Mouse (Mus musculus) kidney, postnatal 0 days (tissue): ENCODE data around the gene Isx. TPM values are rescaled to one million over a fixed set of nuclear protein-coding genes. Genes with fewer than 3 reads are reported as not detected.

ENCODE experiments used
- ATAC-seq: fragments of 200-750 bp; cut with Nextera tagmentation; replicated peaks from 2 replicates; pipeline ENCODE4 v1.8.0; 2017; ENCODE audit warnings: low read depth, moderate number of reproducible peaks, moderate TSS enrichment, moderate library complexity; ENCODE audit not compliant: low FRiP score
- DNase-seq: peaks from one replicate; pipeline ENCODE4 v3.0.0-alpha.2; 2016; ENCODE audit warnings: low spot score
- H3K27ac ChIP-seq: fragments of 300-500 bp; sonication (generic); 2 replicates; pipeline ENCODE4 v1.5.1; 2014; ENCODE audit warnings: mild to moderate bottlenecking
- H3K27me3 ChIP-seq: fragments of 300-500 bp; sonication (generic); 2 replicates; pipeline ENCODE4 v1.6.1; 2014; ENCODE audit warnings: low read length, mixed read lengths; ENCODE audit not compliant: insufficient read depth
- H3K36me3 ChIP-seq: fragments of 300-500 bp; sonication (generic); 2 replicates; pipeline ENCODE4 v1.6.1; 2014; ENCODE audit warnings: low read length, mixed read lengths; ENCODE audit not compliant: insufficient read depth
- H3K4me1 ChIP-seq: fragments of 300-500 bp; sonication (generic); replicated peaks from 2 replicates; pipeline ENCODE4 v1.6.1; 2014; ENCODE audit warnings: antibody characterized with exemption, low read length, mixed read lengths; ENCODE audit not compliant: insufficient read depth
- H3K4me2 ChIP-seq: fragments of 300-500 bp; sonication (generic); 2 replicates; pipeline ENCODE4 v1.6.1; 2014; ENCODE audit warnings: mild to moderate bottlenecking, low read length, moderate library complexity, mixed read lengths
- H3K4me3 ChIP-seq: fragments of 300-500 bp; sonication (generic); replicated peaks from 2 replicates; pipeline ENCODE4 v1.5.1; 2014; ENCODE audit warnings: low read depth, low read length
- H3K9ac ChIP-seq: fragments of 300-500 bp; sonication (generic); 2 replicates; pipeline ENCODE4 v1.6.1; 2014; ENCODE audit warnings: low read depth, low read length
- H3K9me3 ChIP-seq: fragments of 300-500 bp; sonication (generic); replicated peaks from 2 replicates; pipeline ENCODE4 v1.6.1; 2016; ENCODE audit warnings: low read length, inconsistent platforms, mixed read lengths
- CTCF ChIP-seq: IDR thresholded peaks from 2 replicates; pipeline ENCODE4 v1.5.1; 2016; ENCODE audit warnings: antibody characterized with exemption, low read depth, mild to moderate bottlenecking, moderate library complexity
- WGBS: fragments of 180-500 bp; shearing (Covaris S2); extraction: QIAGEN DNeasy Blood & Tissue Kit; methylation state at CpG from one replicate; pipeline ENCODE4 v1.1.7; 2014; 5-methylcytosine and 5-hydroxymethylcytosine counted together
- polyA plus RNA-seq: library from polyadenylated mRNA; unstranded; fragments of >200 nt; fragmentation: Nextera tagmentation; extraction: Ambion mirVana; gene quantifications from 2 replicates; pipeline ENCODE4 v1.2.1, GENCODE M21; 2015

Gene Isx
- polyA plus RNA-seq, 1 experiment from 2014 or later: 0.11 TPM

- H3K4me2 ChIP-seq: no peak overlapping the region
- 83% methylated on average over 1 of the region's 1 CpGs for WGBS
Observed at GRCm38 (mm10) chr8:74910708-74911107, 37.7 kb downstream of the Isx start.

GRCm38 (mm10) chr8:74920691-74921421 is 47.9 kb downstream of the Isx start:
- DNase-seq (no peak), ATAC-seq (no peak)
- Histone ChIP-seq H3K27me3 (no peaks in the 10 kb centered on the region), H3K36me3 (no peaks in the 10 kb centered on the region), H3K4me2 (no peak overlapping the region), H3K9me3 (no peaks in the 10 kb centered on the region), H3K27ac (no peak overlapping the region), H3K4me3 (no peak overlapping the region), H3K9ac (no peak overlapping the region), H3K4me1 (no peaks in the 10 kb centered on the region)
- WGBS: 54% methylated on average over 8 of the region's 8 CpGs
- TF ChIP-seq CTCF: no peak

More at GRCm38 (mm10) chr8:74910708-74911107, 37.7 kb downstream of the Isx start:
- TF ChIP-seq CTCF: no peak
- H3K27ac ChIP-seq: no peak overlapping the region
- no peaks in the 10 kb centered on the region for H3K4me1 ChIP-seq
- H3K9ac ChIP-seq: no peak overlapping the region
- no peak for ATAC-seq
- no peak overlapping the region for H3K4me3 ChIP-seq
- no peak for DNase-seq
- no peaks in the 10 kb centered on the region for H3K9me3 ChIP-seq
- H3K27me3 ChIP-seq: no peaks in the 10 kb centered on the region
- H3K36me3 ChIP-seq: no peaks in the 10 kb centered on the region

GRCm38 (mm10) chr8:74921882-74922518 is 49.0 kb downstream of the Isx start:
- peak; percentile 56 for TF ChIP-seq CTCF
- Histone ChIP-seq H3K36me3 (no peaks in the 10 kb centered on the region), H3K27me3 (no peaks in the 10 kb centered on the region), H3K9ac (no peak overlapping the region), H3K4me2 (no peak overlapping the region), H3K4me1 (no peaks in the 10 kb centered on the region), H3K9me3 (no peaks in the 10 kb centered on the region), H3K27ac (no peak overlapping the region), H3K4me3 (no peak overlapping the region)
- 72% methylated on average over 4 of the region's 4 CpGs for WGBS
- no peak for DNase-seq
- ATAC-seq: no peak

GRCm38 (mm10) chr8:74927940-74928339 is 55.0 kb downstream of the Isx start:
- Histone ChIP-seq H3K4me3 (no peak overlapping the region), H3K27me3 (no peaks in the 10 kb centered on the region), H3K36me3 (no peaks in the 10 kb centered on the region), H3K27ac (no peak overlapping the region), H3K4me2 (no peak overlapping the region), H3K9me3 (no peaks in the 10 kb centered on the region), H3K4me1 (no peaks in the 10 kb centered on the region), H3K9ac (no peak overlapping the region)
- no peak for TF ChIP-seq CTCF
- DNase-seq (no peak), ATAC-seq (no peak)
- WGBS: 62% methylated on average over 1 of the region's 1 CpGs

DNA sequence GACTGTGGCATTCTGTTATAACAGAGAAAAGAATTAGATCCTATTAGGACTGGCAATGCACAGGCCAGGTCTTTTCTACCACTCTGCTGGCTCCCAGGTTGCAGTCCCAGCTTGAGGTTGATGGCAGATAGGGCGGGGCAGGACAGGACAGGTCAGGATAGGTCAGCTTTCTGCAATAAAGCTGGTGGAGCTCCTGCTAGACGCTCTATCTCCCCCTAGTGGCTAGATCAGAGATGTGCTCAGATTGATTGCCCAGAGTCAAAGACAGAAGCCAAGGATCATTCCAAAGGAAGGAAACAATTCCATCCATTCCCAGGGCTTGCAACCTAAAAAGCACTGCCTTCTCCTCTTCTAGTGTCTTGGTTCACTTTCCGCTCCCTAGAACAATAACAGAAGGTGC is 57.8 kb downstream of the Isx start:
- H3K27me3 ChIP-seq: no peaks in the 10 kb centered on the region
- H3K4me2 ChIP-seq: no peak overlapping the region
- no peak overlapping the region for H3K4me3 ChIP-seq
- no peaks in the 10 kb centered on the region for H3K9me3 ChIP-seq
- DNase-seq (peak; percentile 75), ATAC-seq (0 out of 2 replicates have a peak, but pooled peaks have one; percentile 18)
- no peaks in the 10 kb centered on the region for H3K4me1 ChIP-seq
- H3K36me3 ChIP-seq: no peaks in the 10 kb centered on the region
- 24% methylated on average over 3 of the region's 3 CpGs for WGBS
- H3K27ac ChIP-seq: no peak overlapping the region
- no peak overlapping the region for H3K9ac ChIP-seq
- TF ChIP-seq CTCF: peak; percentile 78

- H3K36me3 ChIP-seq: no peaks in the 10 kb centered on the region
- H3K4me3 ChIP-seq: no peak overlapping the region
- peak; percentile 75 for ATAC-seq
- no peak overlapping the region for H3K9ac ChIP-seq
- TF ChIP-seq CTCF: peak; percentile 82
- H3K9me3 ChIP-seq: no peaks in the 10 kb centered on the region
- DNase-seq: peak; percentile 78
- H3K27ac ChIP-seq: no peak overlapping the region
- 22% methylated on average over 6 of the region's 6 CpGs for WGBS
- H3K27me3 ChIP-seq: no peaks in the 10 kb centered on the region
- no peaks in the 10 kb centered on the region for H3K4me1 ChIP-seq
- no peak overlapping the region for H3K4me2 ChIP-seq
Observed at GRCm38 (mm10) chr8:74935308-74935707, 62.3 kb downstream of the Isx start.
